ENCODE assay signal across 1 mouse cellular context in genomic region chr6:28431538-28431855, GRCm38 (mm10).
TF ChIP-seq lines count a peak whose summit lies in the region.

No protein-coding gene starts in this region.

TF ChIP-seq in CH12.LX, 34 proteins besides CTCF, POLR2A, EP300 and RAD21 (continued from another document):
- TF ChIP-seq IRF4 (IDR thresholded peaks at IDR 0.05; ENCODE audit: low read depth, low read length): no peak
- no peak for TF ChIP-seq ZC3H11A (IDR thresholded peaks at IDR 0.05; ENCODE audit: low read depth, low read length)
- no peak for TF ChIP-seq ZMIZ1 (IDR thresholded peaks at IDR 0.05; ENCODE audit: low read depth, low read length)
